Mouse (Mus musculus) adrenal gland, adult (tissue): ENCODE measurements around the gene Olfr350.

Experiments used
- DNase-seq, 2 experiments: peaks; one replicate each; pipeline ENCODE4 v3.0.0; 2022 to 2023; ENCODE audit warnings: low spot score in 1 of 2; ENCODE audit not compliant: inconsistent age in 2 of 2

Olfr350 gene

GRCm38 (mm10) chr2:36846010-36846409 is at the start of gene Olfr350:
Olfr350 (plus strand) TSS chr2:36846310.
- DNase-seq = no peak

DNA sequence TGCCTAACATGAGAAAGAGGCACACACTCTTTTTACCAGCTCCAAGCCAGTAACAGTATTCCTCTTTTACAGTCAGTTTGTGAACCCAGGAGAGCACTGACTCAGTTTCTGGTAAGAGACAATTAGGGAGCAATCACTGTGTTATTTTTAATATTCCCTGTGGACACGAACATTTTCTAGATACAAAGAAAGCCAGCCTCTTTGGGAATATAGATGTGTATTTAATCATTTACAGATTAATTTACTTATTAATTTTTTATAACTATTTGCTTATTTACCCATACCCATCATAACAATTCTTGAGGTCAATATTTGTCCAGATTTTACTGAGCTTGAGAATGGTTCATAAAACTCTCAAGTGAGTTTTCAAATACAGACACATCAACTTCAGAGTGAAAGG is 29.2 kb upstream of the Olfr350 start, which contains the start of gene Olfr3:
TSS of gene Olfr3 (minus strand) at position 101 of the 400 bp plus-strand sequence.
- DNase-seq = no peak

GRCm38 (mm10) chr2:36862560-36862959 is 16.4 kb downstream of the Olfr350 start, which contains the start of gene Olfr351:
Olfr351 (minus strand) TSS chr2:36862660.
- DNase-seq = no peak

- no peak for DNase-seq
These were observed 22.1 kb downstream of the Olfr350 start, which contains the start of gene Olfr352 for GRCm38 (mm10) chr2:36868160-36868559. Olfr352 (plus strand) TSS chr2:36868460.

GRCm38 (mm10) chr2:36892836-36893235 is 46.7 kb downstream of the Olfr350 start, which contains the start of gene Olfr353:
Olfr353 (minus strand) TSS chr2:36892936.
- DNase-seq = no peak

DNA sequence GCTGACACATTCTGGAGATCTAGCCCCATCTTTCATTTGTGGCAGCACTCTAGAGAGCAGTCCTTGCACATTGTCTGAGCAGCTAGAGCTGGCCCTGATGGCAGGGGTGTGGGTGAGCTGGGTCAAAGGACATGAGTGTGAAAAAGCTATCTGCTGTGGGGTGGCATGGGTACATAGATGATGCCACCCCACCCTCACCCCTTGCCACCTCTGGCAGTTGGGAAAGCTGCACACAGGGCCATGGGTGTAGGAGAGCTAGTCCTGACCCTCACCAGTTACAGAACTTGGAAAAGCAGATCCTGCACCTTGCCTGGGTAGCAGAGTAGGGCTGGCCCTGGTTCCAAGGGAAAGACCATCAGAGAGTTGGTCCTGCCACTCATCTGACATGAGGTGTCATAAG is 51.0 kb downstream of the Olfr350 start:
- DNase-seq = no peak
